Mouse (Mus musculus): ENCODE data around the gene Ppwd1. TPM values are rescaled to one million over a fixed set of nuclear protein-coding genes. Genes with fewer than 3 reads are reported as not detected.

The Ppwd1 gene
- polyA plus RNA-seq (2012; rRNA removed): 6.7 and 7.3 TPM in 2 replicates

DNA sequence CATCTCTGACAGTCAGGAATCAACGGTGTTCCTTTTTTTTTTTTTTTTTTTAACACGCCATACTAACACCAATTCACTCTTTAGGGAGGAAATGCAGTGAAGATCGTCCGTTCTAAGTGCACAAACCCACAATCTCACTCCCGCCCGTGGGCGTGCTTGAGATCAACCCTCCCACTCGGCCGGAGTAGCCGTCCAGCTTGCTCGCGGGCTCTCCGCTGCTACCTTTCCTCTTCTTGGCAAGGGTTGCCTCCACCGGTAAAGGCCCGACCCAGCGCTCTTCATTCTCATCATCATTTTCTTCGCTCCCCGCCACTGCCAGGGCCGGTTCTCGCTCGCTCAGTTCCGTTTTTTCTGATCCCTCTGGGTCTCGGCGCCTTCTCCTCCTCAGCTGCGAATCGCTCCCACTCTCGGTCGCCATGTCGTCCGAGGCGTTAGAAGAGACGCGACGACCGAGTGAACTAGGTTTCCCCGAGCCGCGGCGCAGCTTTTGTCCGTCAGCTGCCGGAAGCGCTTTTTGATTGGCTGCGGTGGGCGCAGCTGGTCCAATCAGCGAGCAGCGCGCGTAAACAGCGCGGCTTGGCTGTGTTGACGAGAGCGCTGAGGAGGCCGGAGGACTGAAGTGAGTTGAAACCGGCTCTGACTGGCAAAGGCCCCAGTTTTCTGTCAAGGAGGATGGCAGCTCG lies at the start of gene Ppwd1, which contains the start of gene Cenpk:
Ppwd1 (minus strand) TSS at position 460 of the 683 bp plus-strand sequence.
Cenpk (plus strand) TSS at position 228 of the 683 bp plus-strand sequence.

DNA sequence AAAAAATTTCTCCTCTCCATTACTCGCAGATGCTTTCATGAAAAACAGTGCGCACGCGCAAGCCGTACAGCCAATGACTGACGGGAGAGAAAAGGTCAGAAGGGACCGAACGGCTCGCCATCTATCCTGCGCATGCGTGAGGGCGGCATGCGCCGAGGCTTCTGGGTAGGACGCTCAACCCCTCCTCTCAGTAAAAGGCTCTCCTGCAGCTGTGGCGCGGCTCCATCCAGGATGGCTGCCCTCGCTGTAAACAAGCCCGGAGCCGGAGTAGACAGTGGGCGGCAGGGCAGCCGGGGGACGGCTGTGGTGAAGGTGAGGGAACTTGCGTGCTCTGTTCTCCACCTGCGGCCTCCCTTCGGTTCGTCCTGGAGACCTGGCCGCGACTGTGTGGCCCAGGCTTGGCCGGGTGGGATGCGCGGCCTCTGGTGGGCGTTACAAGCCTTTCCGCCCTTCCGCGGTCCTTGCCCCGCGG lies 50.0 kb downstream of the Ppwd1 start, which contains the start of gene Trim23:
Trim23 (plus strand) TSS at position 148 of the 472 bp plus-strand sequence.

GRCm38 (mm10) chr13:104177796-104178649 lies 50.6 kb downstream of the Ppwd1 start, which contains the start of gene Trappc13:
Trappc13 (minus strand) TSS chr13:104178469.

Other genes starting within 250 kb of the Ppwd1 start
- 42.8 and 49.3 TPM in 2 replicates for gene Nln, start 119.2 kb downstream of the Ppwd1 start, polyA plus RNA-seq (2012; rRNA removed)
- 23.6 and 24.7 TPM in 2 replicates for gene Sgtb, start 119.1 kb downstream of the Ppwd1 start, polyA plus RNA-seq (2012; rRNA removed)
- gene Trappc13, start 50.4 kb downstream of the Ppwd1 start, polyA plus RNA-seq (2012; rRNA removed): 27.2 and 29.3 TPM in 2 replicates
- gene Trim23, start 50.0 kb downstream of the Ppwd1 start, polyA plus RNA-seq (2012; rRNA removed): 34.0 and 38.3 TPM in 2 replicates
- 5.6 and 7.0 TPM in 2 replicates for gene Cenpk, start 232 bp downstream of the Ppwd1 start, polyA plus RNA-seq (2012; rRNA removed)
- 4.6 and 5.0 TPM in 2 replicates for gene Adamts6, start 59.0 kb upstream of the Ppwd1 start, polyA plus RNA-seq (2012; rRNA removed)

Data from central nervous system, embryonic 18 days (tissue).